Mouse (Mus musculus) CH12F3 (cell line): ENCODE data around the gene Pelo.

ENCODE experiments used
- in situ Hi-C: fragments of 300-500 bp; cut with MboI; formaldehyde crosslinking; loops from 2 replicates; pipeline ENCODE4 v1.14.3; 2020; ENCODE audit warnings: low sequenced_read_pairs

Gene Pelo

GRCm38 (mm10) chr13:115098227-115098626, 8.2 kb upstream of the Pelo start:
- in situ Hi-C loops = no loop called here

GRCm38 (mm10) chr13:115096965-115097364, 7.0 kb upstream of the Pelo start:
- in situ Hi-C loops = no loop called here

- in situ Hi-C loops = no loop called here
Measured at GRCm38 (mm10) chr13:115096216-115096615, 6.2 kb upstream of the Pelo start.

GRCm38 (mm10) chr13:115095392-115095791, 5.4 kb upstream of the Pelo start:
- in situ Hi-C loops = no loop called here

- in situ Hi-C loops = no loop called here
Measured at GRCm38 (mm10) chr13:115091511-115091910, 1.5 kb upstream of the Pelo start.

GRCm38 (mm10) chr13:115090977-115091445, 1.0 kb upstream of the Pelo start:
- in situ Hi-C loops = no loop called here

GRCm38 (mm10) chr13:115089395-115090025, 476 bp downstream of the Pelo start:
- in situ Hi-C loops = no loop called here

- in situ Hi-C loops = no loop called here
Measured at GRCm38 (mm10) chr13:115089020-115089394, 979 bp downstream of the Pelo start.

GRCm38 (mm10) chr13:115085974-115086373, 4.0 kb downstream of the Pelo start:
- in situ Hi-C loops = no loop called here

- in situ Hi-C loops = no loop called here
Measured at GRCm38 (mm10) chr13:115082339-115082738, 7.6 kb downstream of the Pelo start.

GRCm38 (mm10) chr13:115079996-115080585, 9.9 kb downstream of the Pelo start:
- in situ Hi-C loops = no loop called here

- in situ Hi-C loops = no loop called here
Measured at GRCm38 (mm10) chr13:115078997-115079685, 10.8 kb downstream of the Pelo start.

- in situ Hi-C loops = no loop called here
Measured at GRCm38 (mm10) chr13:115077346-115078134, 12.4 kb downstream of the Pelo start.

GRCm38 (mm10) chr13:115072386-115072785, 17.6 kb downstream of the Pelo start:
- in situ Hi-C loops = no loop called here

- in situ Hi-C loops = no loop called here
Measured at GRCm38 (mm10) chr13:115071431-115071830, 18.6 kb downstream of the Pelo start.

- in situ Hi-C loops = no loop called here
Measured at GRCm38 (mm10) chr13:115067968-115068330, 22.0 kb downstream of the Pelo start.

GRCm38 (mm10) chr13:115067324-115067967, 22.5 kb downstream of the Pelo start:
- in situ Hi-C loops = no loop called here

- in situ Hi-C loops = no loop called here
Measured at GRCm38 (mm10) chr13:115057555-115057954, 32.4 kb downstream of the Pelo start.

GRCm38 (mm10) chr13:115054783-115055182, 35.2 kb downstream of the Pelo start:
- in situ Hi-C loops = no loop called here

- in situ Hi-C loops = no loop called here
Measured at GRCm38 (mm10) chr13:115052568-115052967, 37.4 kb downstream of the Pelo start.
